Mouse (Mus musculus) C2C12 (cell line): ENCODE data around the gene Chgb.

Source experiments
- CEBPB ChIP-seq: IDR thresholded peaks from one replicate; pipeline ENCODE4 v1.6.1; 2011; ENCODE audit warnings: low read depth, mild to moderate bottlenecking, control low read depth, moderate library complexity
- CTCF ChIP-seq: IDR thresholded peaks from one replicate; pipeline ENCODE4 v1.5.1; 2011; ENCODE audit not compliant: control insufficient read depth, insufficient read depth, insufficient read length
- FOSL1 ChIP-seq: IDR thresholded peaks from one replicate; pipeline ENCODE4 v1.8.0; 2011; ENCODE audit warnings: mild to moderate bottlenecking, low read length; ENCODE audit not compliant: poor library complexity, insufficient read depth, severe bottlenecking
- MAX ChIP-seq: IDR thresholded peaks from one replicate; pipeline ENCODE4 v1.6.1; 2011; ENCODE audit warnings: mild to moderate bottlenecking, control low read depth
- MYOD1 ChIP-seq: IDR thresholded peaks from one replicate; pipeline ENCODE4 v1.6.1; 2011; ENCODE audit warnings: low read depth; ENCODE audit not compliant: control insufficient read depth, insufficient read length
- MYOG ChIP-seq: IDR thresholded peaks from one replicate; pipeline ENCODE4 v1.6.1; 2011; ENCODE audit not compliant: control insufficient read depth, insufficient read length; ENCODE audit errors: extremely low read depth
- USF1 ChIP-seq: IDR thresholded peaks from one replicate; pipeline ENCODE4 v1.6.1; 2011; ENCODE audit warnings: low read depth, mild to moderate bottlenecking, control low read depth, moderate library complexity

- TF ChIP-seq CTCF (no peak), MYOG (no peak), MAX (no peak), MYOD1 (no peak), USF1 (no peak), CEBPB (no peak), FOSL1 (no peak)
Observed at GRCm38 (mm10) chr2:132746108-132746507, 35.0 kb upstream of the Chgb start.
